Mouse (Mus musculus): ENCODE results near the gene 9330182L06Rik.

The 9330182L06Rik gene

GRCm38 (mm10) chr5:9361982-9362661, 96.2 kb downstream of the 9330182L06Rik start:
- DNase-seq (ENCODE audit: extremely low spot score): no peak

- no peak for DNase-seq (ENCODE audit: extremely low spot score)
Measured at GRCm38 (mm10) chr5:9364937-9365336, 99.0 kb downstream of the 9330182L06Rik start.

GRCm38 (mm10) chr5:9367920-9368692, 102.2 kb downstream of the 9330182L06Rik start:
- no peak for DNase-seq (ENCODE audit: extremely low spot score)

- DNase-seq (ENCODE audit: extremely low spot score): no peak
Measured at GRCm38 (mm10) chr5:9371127-9371526, 105.2 kb downstream of the 9330182L06Rik start.

- DNase-seq (ENCODE audit: extremely low spot score): no peak
Measured at GRCm38 (mm10) chr5:9373341-9373740, 107.4 kb downstream of the 9330182L06Rik start.

- DNase-seq (ENCODE audit: extremely low spot score): no peak
Measured at GRCm38 (mm10) chr5:9389968-9390367, 124.0 kb downstream of the 9330182L06Rik start.

GRCm38 (mm10) chr5:9391858-9392393, 126.0 kb downstream of the 9330182L06Rik start:
- no peak for DNase-seq (ENCODE audit: extremely low spot score)

- DNase-seq (ENCODE audit: extremely low spot score): no peak
Measured at GRCm38 (mm10) chr5:9417098-9417497, 151.2 kb downstream of the 9330182L06Rik start.

GRCm38 (mm10) chr5:9417802-9418201, 151.9 kb downstream of the 9330182L06Rik start:
- no peak for DNase-seq (ENCODE audit: extremely low spot score)

- DNase-seq (ENCODE audit: extremely low spot score): peak; percentile 17
Measured at GRCm38 (mm10) chr5:9419964-9420363, 154.0 kb downstream of the 9330182L06Rik start.

- DNase-seq (ENCODE audit: extremely low spot score): no peak
Measured at GRCm38 (mm10) chr5:9424464-9424863, 158.5 kb downstream of the 9330182L06Rik start.

- DNase-seq (ENCODE audit: extremely low spot score): no peak
Measured at GRCm38 (mm10) chr5:9427165-9427564, 161.2 kb downstream of the 9330182L06Rik start.

GRCm38 (mm10) chr5:9427581-9428241, 161.8 kb downstream of the 9330182L06Rik start:
- peak; percentile 39 for DNase-seq (ENCODE audit: extremely low spot score)

GRCm38 (mm10) chr5:9428728-9429127, 162.8 kb downstream of the 9330182L06Rik start:
- DNase-seq (ENCODE audit: extremely low spot score): no peak

GRCm38 (mm10) chr5:9446146-9446545, 180.2 kb downstream of the 9330182L06Rik start:
- DNase-seq (ENCODE audit: extremely low spot score): peak; percentile 33

GRCm38 (mm10) chr5:9448931-9449330, 183.0 kb downstream of the 9330182L06Rik start:
- no peak for DNase-seq (ENCODE audit: extremely low spot score)

GRCm38 (mm10) chr5:9449570-9449969, 183.7 kb downstream of the 9330182L06Rik start:
- DNase-seq (ENCODE audit: extremely low spot score): no peak

GRCm38 (mm10) chr5:9453298-9453697, 187.4 kb downstream of the 9330182L06Rik start:
- DNase-seq (ENCODE audit: extremely low spot score): no peak

GRCm38 (mm10) chr5:9477587-9477986, 211.7 kb downstream of the 9330182L06Rik start:
- DNase-seq (ENCODE audit: extremely low spot score): no peak

- no peak for DNase-seq (ENCODE audit: extremely low spot score)
Measured at GRCm38 (mm10) chr5:9495456-9495855, 229.5 kb downstream of the 9330182L06Rik start.

GRCm38 (mm10) chr5:9497235-9497634, 231.3 kb downstream of the 9330182L06Rik start:
- no peak for DNase-seq (ENCODE audit: extremely low spot score)

- no peak for DNase-seq (ENCODE audit: extremely low spot score)
Measured at GRCm38 (mm10) chr5:9511027-9511426, 245.1 kb downstream of the 9330182L06Rik start.
